Mouse (Mus musculus): Measurements from ENCODE around the gene Usp6nl. TPM values are rescaled to one million over a fixed set of nuclear protein-coding genes. Genes with fewer than 3 reads are reported as not detected.

Usp6nl gene
- total and polyA plus RNA-seq, 3 experiments: 8.9 to 67.1 (median 24.8) TPM

- Histone ChIP-seq H3K27me3 (ENCODE audit: control insufficient read depth in 1 of 2, insufficient read depth in 2 of 2, low read length in 2 of 2) (no peaks in the 10 kb centered on the region), H3K4me1 (ENCODE audit: control insufficient read depth in 1 of 2, insufficient read depth in 2 of 2, low read length in 2 of 2) (no peaks in the 10 kb centered on the region), H3K79me2 (ENCODE audit: control insufficient read depth, insufficient read depth, low read length, poor library complexity) (no peaks in the 10 kb centered on the region; the same call in 1 of the 2 replicates), H3K36me3 (ENCODE audit: control insufficient read depth in 1 of 2, insufficient read depth in 2 of 2, low read length in 2 of 2) (peaks cover 0 to 4% of the 10 kb centered on the region in 2 experiments; a peak in 2 of 4 replicates), H3K9me3 (replicated peaks; ENCODE audit: insufficient read depth, low read length) (no peaks in the 10 kb centered on the region), H3K9ac (ENCODE audit: control insufficient read depth, low read depth, low read length, poor library complexity, severe bottlenecking) (no peak overlapping the region), H3K27ac (ENCODE audit: control insufficient read depth, low read depth, low read length) (no peak overlapping the region), H3K4me3 (ENCODE audit: control insufficient read depth in 1 of 2, insufficient read depth in 1 of 2, low read depth in 2 of 2, low read length in 2 of 2) (no peak overlapping the region)
- TF ChIP-seq EP300 (IDR thresholded peaks at IDR 0.05; ENCODE audit: low read depth in 1 of 2, low read length in 2 of 2) (no peak), E2F4 (IDR thresholded peaks at IDR 0.05; ENCODE audit: borderline replicate concordance, low read depth, low read length) (no peak), CHD2 (IDR thresholded peaks at IDR 0.05; ENCODE audit: low read length) (no peak), MYB (IDR thresholded peaks at IDR 0.05; ENCODE audit: low read depth, low read length) (no peak), ZNF384 (IDR thresholded peaks at IDR 0.05; ENCODE audit: low read depth, low read length) (no peak), RAD21 (IDR thresholded peaks at IDR 0.05; ENCODE audit: low read depth, low read length) (no peak)
- DNase-seq (ENCODE audit: low read depth, low spot score): no peak
These were observed 80.9 kb downstream of the Usp6nl start for GRCm38 (mm10) chr2:6403375-6403774.

DNA sequence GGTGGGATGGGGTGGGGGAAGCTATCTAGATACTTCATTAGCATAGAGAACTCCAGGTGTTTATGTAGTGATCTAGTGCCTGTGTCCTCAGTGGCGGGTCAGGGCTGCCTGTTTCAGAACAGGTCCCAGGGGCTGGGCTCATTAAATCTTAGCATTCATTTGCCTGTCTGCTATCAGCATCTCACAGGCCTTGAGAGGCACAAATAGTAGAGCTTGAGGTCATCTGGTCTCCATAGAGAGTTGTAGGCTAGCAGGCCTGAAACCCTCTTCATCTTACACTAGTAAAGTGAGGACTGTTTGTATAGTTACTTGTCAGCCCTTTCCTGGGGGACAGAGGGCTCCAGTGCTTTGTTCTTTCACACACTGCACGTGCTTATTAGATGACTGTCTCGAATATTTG, 81.5 kb downstream of the Usp6nl start:
- H3K4me1 ChIP-seq (ENCODE audit: control insufficient read depth in 1 of 2, insufficient read depth in 2 of 2, low read length in 2 of 2): no peaks in the 10 kb centered on the region
- no peaks in the 10 kb centered on the region for H3K9me3 ChIP-seq (replicated peaks; ENCODE audit: insufficient read depth, low read length)
- H3K36me3 ChIP-seq (ENCODE audit: control insufficient read depth in 1 of 2, insufficient read depth in 2 of 2, low read length in 2 of 2): peaks cover 0 to 4% of the 10 kb centered on the region in 2 experiments; a peak in 2 of 4 replicates
- no peaks in the 10 kb centered on the region for H3K27me3 ChIP-seq (ENCODE audit: control insufficient read depth in 1 of 2, insufficient read depth in 2 of 2, low read length in 2 of 2)
- no peak overlapping the region for H3K9ac ChIP-seq (ENCODE audit: control insufficient read depth, low read depth, low read length, poor library complexity, severe bottlenecking)
- no peak overlapping the region for H3K27ac ChIP-seq (ENCODE audit: control insufficient read depth, low read depth, low read length)
- TF ChIP-seq EP300 (IDR thresholded peaks at IDR 0.05; ENCODE audit: low read depth in 1 of 2, low read length in 2 of 2) (no peak), RAD21 (IDR thresholded peaks at IDR 0.05; ENCODE audit: low read depth, low read length) (no peak), TAL1 (IDR thresholded peaks at IDR 0.05; ENCODE audit: low read length) (no peak), TCF12 (IDR thresholded peaks at IDR 0.05; ENCODE audit: low read depth, low read length) (no peak), GABPA (IDR thresholded peaks at IDR 0.05; ENCODE audit: low read depth, low read length) (no peak)
- H3K79me2 ChIP-seq (ENCODE audit: control insufficient read depth, insufficient read depth, low read length, poor library complexity): no peaks in the 10 kb centered on the region; the same call in 1 of the 2 replicates
- no peak for DNase-seq (ENCODE audit: low read depth, low spot score)
- H3K4me3 ChIP-seq (ENCODE audit: control insufficient read depth in 1 of 2, insufficient read depth in 1 of 2, low read depth in 2 of 2, low read length in 2 of 2): no peak overlapping the region

DNA sequence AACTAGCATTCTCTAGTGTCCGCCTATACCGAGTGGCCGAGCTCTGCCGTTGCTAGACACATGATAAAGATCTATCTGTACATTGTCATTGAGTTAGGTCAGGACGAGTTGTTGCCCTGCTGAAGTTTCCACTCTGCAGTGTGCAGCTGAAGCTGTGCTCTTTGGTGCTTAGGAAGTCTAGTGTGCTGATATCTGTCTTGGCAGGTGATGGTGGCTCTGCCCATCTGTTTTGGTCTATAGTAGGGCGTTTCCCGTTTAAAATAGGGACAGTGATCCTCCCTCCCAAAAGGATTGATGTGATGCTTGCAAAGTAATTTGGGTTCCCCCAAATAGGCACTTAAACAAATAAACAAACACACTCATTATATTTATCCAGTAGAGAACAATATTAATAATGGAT, 82.2 kb downstream of the Usp6nl start:
- TF ChIP-seq POLR2AphosphoS5 (IDR thresholded peaks at IDR 0.05; ENCODE audit: borderline replicate concordance, low read depth, low read length) (no peak), GABPA (IDR thresholded peaks at IDR 0.05; ENCODE audit: low read depth, low read length) (no peak)
- Histone ChIP-seq H3K4me3 (ENCODE audit: control insufficient read depth in 1 of 2, insufficient read depth in 1 of 2, low read depth in 2 of 2, low read length in 2 of 2) (no peak overlapping the region), H3K79me2 (ENCODE audit: control insufficient read depth, insufficient read depth, low read length, poor library complexity) (no peaks in the 10 kb centered on the region; the same call in 1 of the 2 replicates), H3K27ac (ENCODE audit: control insufficient read depth, low read depth, low read length) (no peak overlapping the region), H3K9me3 (replicated peaks; ENCODE audit: insufficient read depth, low read length) (no peaks in the 10 kb centered on the region), H3K36me3 (ENCODE audit: control insufficient read depth in 1 of 2, insufficient read depth in 2 of 2, low read length in 2 of 2) (peaks cover 0 to 4% of the 10 kb centered on the region in 2 experiments; a peak in 2 of 4 replicates), H3K4me1 (ENCODE audit: control insufficient read depth in 1 of 2, insufficient read depth in 2 of 2, low read length in 2 of 2) (no peaks in the 10 kb centered on the region), H3K9ac (ENCODE audit: control insufficient read depth, low read depth, low read length, poor library complexity, severe bottlenecking) (no peak overlapping the region), H3K27me3 (ENCODE audit: control insufficient read depth in 1 of 2, insufficient read depth in 2 of 2, low read length in 2 of 2) (no peaks in the 10 kb centered on the region)
- DNase-seq (ENCODE audit: low read depth, low spot score): no peak
